Mouse (Mus musculus) left cerebral cortex, postnatal 4 days (tissue): ENCODE measurements at regions not wholly inside any gene's neighbourhood (a gene's known extent, or its start where the extent isn't known, plus 50 kb on each side); places are given as distances from the start of the nearest gene placed in this dataset.

Source experiments
- DNase-seq: peaks from one replicate; pipeline ENCODE4 v3.0.0-alpha.2; 2022
- intact Hi-C: fragments of 180-260 bp; cut with DNase I; formaldehyde crosslinking; loops from one replicate; pipeline ENCODE4 v1.15.1; 2025

DNA sequence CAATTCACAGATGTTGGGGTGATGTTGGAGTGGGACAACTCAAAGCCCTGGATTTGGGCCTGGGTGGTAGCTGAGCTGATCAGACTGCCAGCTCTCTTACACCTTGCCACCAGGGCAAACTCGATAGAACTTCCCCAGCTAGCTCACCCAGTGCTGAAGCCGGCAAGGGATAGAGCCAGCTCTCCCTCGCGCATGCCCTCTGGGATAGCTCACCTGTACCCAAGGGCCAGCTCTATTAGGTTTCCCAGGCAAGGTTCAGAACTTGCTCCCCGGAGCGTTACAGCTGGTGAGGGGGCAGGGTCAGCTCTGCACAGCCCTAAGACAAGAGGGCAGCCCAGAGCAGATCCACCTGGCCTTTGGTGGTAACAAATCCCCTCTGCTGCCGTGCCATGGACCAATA, 54.1 kb upstream of the 1700012A03Rik start:
- DNase-seq: no peak
- intact Hi-C loops: no loop called here

- no peak for DNase-seq
- intact Hi-C loops: no loop called here
These were observed 54.8 kb upstream of the 1700012A03Rik start for GRCm38 (mm10) chr6:31995249-31995648.

DNA sequence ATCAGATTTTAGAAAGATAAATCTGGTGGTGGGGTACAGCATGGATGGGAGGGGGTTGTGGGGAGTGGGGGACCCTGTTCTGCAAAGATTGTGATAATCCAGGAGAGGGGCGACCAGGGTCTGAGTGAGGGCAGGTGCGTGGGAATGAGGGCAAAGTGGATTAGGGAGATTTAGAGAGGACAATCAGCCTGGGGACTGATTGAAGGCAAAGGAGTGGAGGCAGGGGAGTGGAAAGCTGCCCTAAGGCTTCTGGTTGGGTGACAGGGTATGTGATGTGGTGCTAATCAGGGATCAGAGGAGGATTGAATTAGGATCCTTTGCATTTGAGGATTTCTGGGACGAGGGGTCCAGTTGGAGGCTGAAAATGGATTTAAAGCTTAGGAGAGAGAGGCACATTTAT, 64.3 kb upstream of the 1700012A03Rik start:
- no peak for DNase-seq
- intact Hi-C loops: no loop called here

DNA sequence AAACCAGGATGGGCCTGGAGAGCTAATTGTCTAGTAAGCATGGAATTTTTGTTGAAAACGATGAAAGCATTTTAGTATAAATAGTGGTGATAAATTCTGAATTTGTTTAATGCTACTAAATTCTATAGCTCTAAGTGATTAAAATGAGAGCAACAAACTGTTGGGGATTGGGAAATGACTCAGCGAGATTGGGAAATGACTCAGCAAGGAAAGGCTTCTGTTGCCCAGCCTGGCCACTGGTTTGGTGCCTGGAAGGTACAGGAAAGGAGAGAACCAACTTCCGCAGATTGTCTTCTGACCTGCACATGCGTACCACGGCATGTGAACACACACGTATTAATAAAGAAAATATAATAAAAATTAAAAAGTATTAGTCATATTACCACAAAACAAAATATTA, 73.3 kb upstream of the 1700012A03Rik start:
- intact Hi-C loops: no loop called here
- no peak for DNase-seq

- intact Hi-C loops: no loop called here
- peak; percentile 26 for DNase-seq
These were observed 102.0 kb upstream of the 1700012A03Rik start for GRCm38 (mm10) chr6:31948063-31948481.

- intact Hi-C loops: no loop called here
- DNase-seq: peak; percentile 29
These were observed 103.5 kb upstream of the 1700012A03Rik start for GRCm38 (mm10) chr6:31946572-31946971.

DNA sequence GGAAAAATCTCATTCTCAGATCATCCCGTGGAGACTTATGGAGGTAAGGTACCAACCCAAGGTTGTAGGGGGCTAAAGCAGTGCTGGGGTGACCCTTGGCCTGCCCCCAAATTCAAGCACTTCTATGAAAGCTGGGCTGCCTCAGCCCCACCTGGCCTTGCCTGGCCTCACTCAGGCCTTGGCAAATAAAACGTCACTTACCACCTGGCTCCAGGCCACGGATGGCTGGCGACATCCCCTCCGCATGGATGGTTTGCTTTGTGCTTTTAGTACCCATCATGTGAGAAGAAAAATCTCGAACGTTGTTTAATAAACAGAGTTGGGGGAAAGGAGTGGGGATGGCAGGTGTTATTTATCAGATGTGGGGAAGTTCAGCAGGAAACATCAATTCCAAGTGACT, 104.7 kb upstream of the 1700012A03Rik start:
- peak; percentile 41 for DNase-seq
- intact Hi-C loops: no loop called here

- intact Hi-C loops: no loop called here
- no peak for DNase-seq
These were observed 105.5 kb upstream of the 1700012A03Rik start for GRCm38 (mm10) chr6:31944546-31944945.

DNA sequence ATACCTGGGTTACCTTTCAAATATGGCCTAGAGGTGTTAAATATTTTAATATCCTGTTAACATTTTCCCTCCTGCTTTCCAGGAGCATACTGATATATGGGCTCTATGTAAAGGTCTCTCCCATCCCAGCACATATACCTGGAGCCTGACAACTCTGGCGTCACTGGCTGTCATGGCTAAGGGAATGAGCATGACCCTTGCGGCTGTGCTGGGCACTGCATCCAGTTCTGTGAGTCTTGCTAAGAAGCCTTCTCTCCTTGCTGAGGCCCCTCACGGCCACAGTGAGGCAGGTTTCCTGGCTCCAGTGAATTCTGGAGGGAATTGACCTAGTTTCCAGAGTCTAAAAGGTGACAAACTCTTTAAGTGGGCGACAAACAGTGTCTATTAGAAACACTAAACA, 107.3 kb upstream of the 1700012A03Rik start:
- intact Hi-C loops: no loop called here
- DNase-seq: no peak

DNA sequence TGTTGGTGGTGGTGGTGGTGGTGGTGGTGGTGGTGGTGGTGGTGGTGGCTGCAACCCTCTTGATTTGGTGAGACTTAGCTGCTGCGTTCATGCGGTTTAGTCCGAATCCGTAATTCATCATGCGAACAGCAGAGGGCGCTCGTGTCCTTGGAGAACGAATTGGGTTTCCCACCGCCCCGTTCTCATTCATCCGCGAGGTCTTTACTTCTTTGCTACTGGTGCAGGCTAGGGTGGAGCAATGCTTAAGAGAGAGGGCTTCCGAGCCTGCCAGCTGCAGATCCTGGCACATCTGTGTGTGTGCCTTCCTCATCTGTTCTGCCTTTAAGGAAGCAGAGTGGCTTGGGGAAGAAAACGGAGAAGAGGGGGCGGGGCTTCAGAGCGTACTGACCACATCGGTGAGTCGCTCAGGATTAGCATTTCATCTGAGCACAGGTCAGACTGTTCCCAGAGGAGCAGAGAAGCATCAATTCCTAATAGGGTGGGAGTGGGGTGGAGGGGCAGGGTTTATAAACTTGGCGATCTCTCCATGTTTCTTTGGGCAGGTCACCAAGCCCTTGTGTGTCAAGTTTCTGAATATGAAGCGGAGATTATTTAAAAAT, 111.7 kb upstream of the 1700012A03Rik start:
- intact Hi-C loops: loop anchor here (5.0 to 10.0 kb wide), 3 partner anchors 274 to 649 kb away; partner anchors contain the start of gene Plxna4

GRCm38 (mm10) chr6:31937146-31937545, 112.9 kb upstream of the 1700012A03Rik start:
- intact Hi-C loops: loop anchor here (5.0 to 10.0 kb wide), 3 partner anchors 272 to 650 kb away; partner anchors contain the start of gene Plxna4
- no peak for DNase-seq

More for the DNA sequence above, 111.7 kb upstream of the 1700012A03Rik start:
- DNase-seq: peak; percentile 91

DNA sequence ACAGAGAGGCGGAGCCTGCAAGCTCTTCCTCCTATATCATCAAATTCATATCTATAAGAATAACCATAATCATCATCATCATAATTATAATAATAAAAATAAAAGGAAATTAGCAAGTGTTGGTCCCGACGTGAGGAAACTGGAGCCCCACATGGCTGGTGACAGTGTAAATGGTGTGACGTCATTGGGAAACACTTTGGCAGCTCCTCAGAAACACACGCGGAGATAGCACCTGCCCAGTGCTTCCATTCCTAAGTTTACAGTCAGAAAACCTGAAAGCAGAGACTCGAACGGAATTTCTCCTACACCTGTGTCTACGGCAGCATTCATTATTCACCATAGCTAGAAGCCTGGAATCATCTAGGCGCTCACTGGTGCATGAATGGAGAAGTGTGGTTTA, 115.2 kb upstream of the 1700012A03Rik start:
- intact Hi-C loops: loop anchor here (5.0 to 10.0 kb wide), 3 partner anchors 270 to 652 kb away; partner anchors contain the start of gene Plxna4

DNA sequence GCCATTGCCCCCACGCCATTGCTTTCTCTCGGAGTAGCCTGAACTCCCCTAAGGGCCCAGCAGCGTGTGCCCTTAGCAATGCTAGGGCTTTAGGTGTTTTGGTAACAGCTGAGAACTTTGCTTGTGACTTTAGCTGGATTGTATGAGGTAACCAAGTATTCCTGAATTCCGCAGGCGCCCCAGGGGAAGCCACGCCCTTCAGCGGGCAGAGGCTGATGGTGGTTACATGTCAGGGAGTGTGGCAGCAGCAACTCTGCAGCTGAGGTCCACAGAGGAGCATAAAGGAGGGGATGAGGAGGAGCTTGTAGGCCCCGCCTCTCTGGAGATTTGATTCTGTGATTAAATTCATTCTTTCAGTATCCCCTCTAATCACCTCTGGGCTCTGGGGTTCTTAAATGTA, 116.1 kb upstream of the 1700012A03Rik start:
- intact Hi-C loops: loop anchor here (10.0 kb wide), 2 partner anchors 269 to 391 kb away; no protein-coding TSS in a partner anchor
- DNase-seq: no peak

More for the DNA sequence above, 115.2 kb upstream of the 1700012A03Rik start:
- DNase-seq: no peak

DNA sequence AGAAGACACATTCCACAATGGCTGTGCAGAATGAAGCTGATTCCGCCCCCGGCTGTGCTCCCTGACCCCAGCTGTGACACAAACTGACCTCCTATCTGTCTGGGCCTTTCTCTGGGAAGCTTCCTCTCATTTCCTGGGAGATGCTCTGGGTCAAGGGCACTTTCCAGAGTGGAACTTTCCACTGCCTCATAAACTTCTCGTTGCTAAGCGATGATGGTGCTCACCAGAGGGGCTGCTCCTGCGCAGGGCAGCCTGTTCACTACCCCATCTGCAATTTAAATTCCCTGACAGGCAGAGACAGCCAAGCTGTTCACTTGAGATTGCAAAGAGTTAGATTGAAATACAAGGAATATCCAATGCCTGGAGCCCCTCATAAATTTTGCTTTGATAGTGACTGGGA, 116.7 kb upstream of the 1700012A03Rik start:
- no peak for DNase-seq
- intact Hi-C loops: loop anchor here (10.0 kb wide), 2 partner anchors 269 to 391 kb away; no protein-coding TSS in a partner anchor

GRCm38 (mm10) chr6:31931116-31931515, 118.9 kb upstream of the 1700012A03Rik start:
- intact Hi-C loops: loop anchor here (10.0 kb wide), 2 partner anchors 266 to 394 kb away; no protein-coding TSS in a partner anchor
- no peak for DNase-seq

DNA sequence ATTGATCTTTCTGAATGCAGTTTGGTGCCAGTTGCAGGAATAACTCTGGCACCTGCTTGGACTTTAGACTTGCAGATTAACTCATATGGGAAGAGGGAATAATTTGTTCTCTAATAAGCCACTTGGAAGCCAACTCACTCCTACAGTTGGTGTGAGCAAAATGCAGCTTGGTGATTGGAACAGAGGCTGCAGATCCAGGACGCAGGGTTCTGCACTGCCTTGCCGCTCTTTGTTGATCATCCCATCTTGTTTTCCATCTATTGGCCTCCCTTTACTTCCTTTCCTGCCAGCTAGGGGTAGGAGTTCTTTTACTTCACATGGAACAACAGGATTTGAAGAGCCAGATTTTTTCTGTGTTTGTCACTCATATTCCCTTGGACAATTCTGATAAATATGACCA, 120.9 kb upstream of the 1700012A03Rik start:
- DNase-seq: no peak
- intact Hi-C loops: no loop called here

DNA sequence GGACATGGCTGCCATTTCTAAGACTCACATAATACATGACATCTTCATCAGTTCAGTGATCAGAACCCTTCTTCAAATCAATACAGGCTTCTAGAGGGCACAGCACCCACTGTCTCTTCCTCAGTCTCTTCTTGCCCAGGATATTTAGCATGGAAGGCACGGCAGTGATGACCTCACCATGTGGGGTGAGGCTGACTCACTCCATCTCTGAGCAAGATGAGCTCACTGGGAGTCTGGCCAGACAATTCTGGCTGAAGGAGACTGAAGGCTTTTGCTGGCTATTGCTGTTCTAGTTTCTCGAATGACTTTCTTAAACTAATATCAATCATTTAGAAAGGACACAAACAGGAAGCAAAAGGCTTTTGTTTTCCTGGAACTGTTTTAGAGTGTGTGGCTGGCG, 122.9 kb upstream of the 1700012A03Rik start:
- DNase-seq: no peak
- intact Hi-C loops: no loop called here

- intact Hi-C loops: no loop called here
- DNase-seq: no peak
These were observed 125.4 kb upstream of the 1700012A03Rik start for GRCm38 (mm10) chr6:31924669-31925046.

- DNase-seq: no peak
- intact Hi-C loops: no loop called here
These were observed 125.9 kb upstream of the 1700012A03Rik start for GRCm38 (mm10) chr6:31923951-31924668.

DNA sequence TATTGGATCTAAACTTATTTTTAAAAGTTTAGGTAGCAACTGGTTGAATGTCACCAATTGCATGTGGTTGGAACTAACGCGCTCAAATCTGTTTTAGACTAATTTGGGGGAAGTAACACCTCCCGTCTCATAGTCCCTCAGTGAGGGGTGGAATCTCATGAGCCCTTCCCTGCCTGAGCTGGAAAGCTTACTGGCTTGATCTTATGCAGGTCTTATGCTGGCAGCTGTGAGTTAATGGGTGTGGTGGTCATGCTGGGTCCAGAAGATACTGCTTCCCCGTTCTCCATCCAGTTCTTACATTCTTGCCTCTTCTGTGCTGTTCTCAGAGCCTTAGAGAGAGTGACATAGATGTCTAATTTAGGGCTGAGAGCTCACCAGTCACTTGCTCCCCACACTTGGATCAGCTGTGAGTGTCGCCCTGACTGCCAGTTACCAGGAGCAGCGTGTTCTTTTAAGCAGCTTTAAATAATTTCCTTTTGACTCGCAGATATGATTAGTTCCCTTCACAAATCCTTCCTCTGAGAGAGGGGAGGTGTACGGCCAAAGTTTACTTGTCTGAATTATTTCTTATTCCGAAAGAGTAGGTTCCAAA, 128.4 kb upstream of the 1700012A03Rik start:
- intact Hi-C loops: no loop called here
- DNase-seq: no peak

GRCm38 (mm10) chr6:31917411-31918131, 132.5 kb upstream of the 1700012A03Rik start:
- intact Hi-C loops: no loop called here
- DNase-seq: no peak
